Mouse (Mus musculus) limb, embryonic 12.5 days (tissue): ENCODE measurements at regions not wholly inside any gene's neighbourhood (a gene's known extent, or its start where the extent isn't known, plus 50 kb on each side); places are given as distances from the start of the nearest gene placed in this dataset. TPM values are rescaled to one million over a fixed set of nuclear protein-coding genes. Genes with fewer than 3 reads are reported as not detected.

Experiments
- microRNA-seq: library from miRNA; unstranded; fragments of <30 nt; microRNA quantifications from one replicate; pipeline ENCODE4, GENCODE M21; 2017

Small RNA genes in the stretch of these regions (microRNA-seq; reads per million reads assigned to microRNA genes)
- gene Gm23416: not detected
